Mouse (Mus musculus) CH12.LX (cell line): Measurements from ENCODE around the gene Nt5c2. TPM values are rescaled to one million over a fixed set of nuclear protein-coding genes. Genes with fewer than 3 reads are reported as not detected.

ENCODE experiments used
- DNase-seq: peaks from one replicate; pipeline ENCODE4 v3.0.0-alpha.2; 2013; ENCODE audit errors: extremely low read depth
- H3K27ac ChIP-seq: 2 replicates; pipeline ENCODE4 v1.5.1; 2012; ENCODE audit warnings: low read depth, mild to moderate bottlenecking, control low read depth, moderate library complexity; ENCODE audit not compliant: insufficient read depth
- H3K27me3 ChIP-seq: replicated peaks from 2 replicates; pipeline ENCODE3; 2012; ENCODE audit warnings: inconsistent platforms
- H3K36me3 ChIP-seq, 2 experiments: replicated peaks in 1 of 2; 2 replicates each; pipeline versions ENCODE3 to v1.6.1; 2012; ENCODE audit warnings: inconsistent platforms in 1 of 2, low read length in 1 of 2, mild to moderate bottlenecking in 1 of 2, mixed read lengths in 1 of 2, moderate library complexity in 1 of 2; ENCODE audit not compliant: control insufficient read depth in 1 of 2, insufficient read depth in 1 of 2
- H3K4me1 ChIP-seq, 2 experiments: 2 replicates each; pipeline ENCODE4 v1.6.1; 2012; ENCODE audit warnings: inconsistent platforms in 1 of 2, moderate library complexity in 1 of 2; ENCODE audit not compliant: insufficient read depth in 2 of 2, control insufficient read depth in 1 of 2
- H3K4me2 ChIP-seq: 2 replicates; pipeline ENCODE4 v1.6.1; 2012; ENCODE audit warnings: low read depth, mild to moderate bottlenecking, control low read depth; ENCODE audit not compliant: poor library complexity, insufficient read depth, severe bottlenecking
- H3K4me3 ChIP-seq, 3 experiments: fragments of 150-350 bp in 1 of 3; sonication (generic) in 1 of 3; replicated peaks in 1 of 3; 2 replicates each; pipeline versions ENCODE3 to v1.5.1; 2011 to 2012; ENCODE audit warnings: low read depth in 2 of 3, low read length in 2 of 3, mild to moderate bottlenecking in 2 of 3, moderate library complexity in 2 of 3, control low read depth in 1 of 3, improper control_type of control experiment in 1 of 3, inconsistent platforms in 1 of 3, mixed read lengths in 1 of 3; ENCODE audit not compliant: poor library complexity in 1 of 3
- H3K79me2 ChIP-seq: replicated peaks from 2 replicates; pipeline ENCODE4 v1.6.1; 2012; ENCODE audit warnings: mild to moderate bottlenecking, moderate library complexity; ENCODE audit not compliant: control insufficient read depth, poor library complexity, insufficient read depth, severe bottlenecking; ENCODE audit errors: extremely low read depth
- H3K9ac ChIP-seq: 2 replicates; pipeline ENCODE4 v1.6.1; 2012; ENCODE audit warnings: low read depth, mild to moderate bottlenecking, control low read depth, moderate library complexity; ENCODE audit not compliant: insufficient read depth
- H3K9me3 ChIP-seq: replicated peaks from 2 replicates; pipeline ENCODE3; 2012; ENCODE audit warnings: low read length, inconsistent platforms, mixed read lengths
- BHLHE40 ChIP-seq: IDR thresholded peaks from 2 replicates; pipeline ENCODE4 v1.6.1; 2011; ENCODE audit warnings: mild to moderate bottlenecking, low read depth, low read length, improper control_type of control experiment
- CHD1 ChIP-seq: IDR thresholded peaks from 2 replicates; pipeline ENCODE4 v1.6.1; 2012; ENCODE audit warnings: low read depth, low read length, improper control_type of control experiment, inconsistent platforms
- CHD2 ChIP-seq: IDR thresholded peaks from 2 replicates; pipeline ENCODE4 v1.6.1; 2011; ENCODE audit warnings: low read length, improper control_type of control experiment
- CTCF ChIP-seq, 2 experiments: IDR thresholded peaks in 1 of 2; conservative IDR thresholded peaks in 1 of 2; 2 replicates each; pipeline ENCODE4 v1.5.1; 2011 to 2012; ENCODE audit warnings: low read depth in 2 of 2, low read length in 2 of 2, improper control_type of control experiment in 1 of 2, inconsistent platforms in 1 of 2, mild to moderate bottlenecking in 1 of 2, moderate library complexity in 1 of 2
- E2F4 ChIP-seq: IDR thresholded peaks from 2 replicates; pipeline ENCODE4 v1.6.1; 2011; ENCODE audit warnings: low read depth, low read length, improper control_type of control experiment; ENCODE audit not compliant: insufficient replicate concordance
- EP300 ChIP-seq: IDR thresholded peaks from 2 replicates; pipeline ENCODE4 v1.6.1; 2011; ENCODE audit warnings: low read length, improper control_type of control experiment
- GABPA ChIP-seq: IDR thresholded peaks from 2 replicates; pipeline ENCODE4 v1.6.1; 2012; ENCODE audit warnings: low read depth, low read length, improper control_type of control experiment, inconsistent platforms; ENCODE audit not compliant: insufficient replicate concordance
- HCFC1 ChIP-seq: IDR thresholded peaks from 2 replicates; pipeline ENCODE4 v1.6.1; 2012; ENCODE audit warnings: low read depth, mild to moderate bottlenecking, inconsistent platforms, low read length, improper control_type of control experiment
- IRF4 ChIP-seq: IDR thresholded peaks from 2 replicates; pipeline ENCODE4 v1.6.1; 2014; ENCODE audit warnings: low read depth, mild to moderate bottlenecking, inconsistent platforms, low read length, improper control_type of control experiment
- JUND ChIP-seq: conservative IDR thresholded peaks from 2 replicates; pipeline ENCODE4 v1.6.1; 2011; ENCODE audit warnings: low read depth, low read length, improper control_type of control experiment
- MEF2A ChIP-seq: IDR thresholded peaks from 2 replicates; pipeline ENCODE4 v1.6.1; 2014; ENCODE audit warnings: low read depth, mild to moderate bottlenecking, inconsistent platforms, low read length, improper control_type of control experiment, borderline replicate concordance
- MXI1 ChIP-seq: IDR thresholded peaks from 2 replicates; pipeline ENCODE4 v1.6.1; 2011; ENCODE audit warnings: mild to moderate bottlenecking, low read depth, low read length, improper control_type of control experiment
- MYC ChIP-seq: IDR thresholded peaks from 2 replicates; pipeline ENCODE4 v1.6.1; 2011; ENCODE audit warnings: low read depth, mild to moderate bottlenecking, improper control_type of control experiment, low read length
- NELFE ChIP-seq: IDR thresholded peaks from 2 replicates; pipeline ENCODE4 v1.6.1; 2011; ENCODE audit warnings: low read depth, low read length, improper control_type of control experiment
- NRF1 ChIP-seq: IDR thresholded peaks from 2 replicates; pipeline ENCODE4 v1.6.1; 2014; ENCODE audit warnings: low read depth, mild to moderate bottlenecking, inconsistent platforms, low read length, improper control_type of control experiment, moderate library complexity
- POLR2A ChIP-seq: IDR thresholded peaks from 2 replicates; pipeline ENCODE4 v1.6.1; 2011; ENCODE audit warnings: low read depth, mild to moderate bottlenecking, improper control_type of control experiment, low read length
- RAD21 ChIP-seq: IDR thresholded peaks from 2 replicates; pipeline ENCODE4 v1.6.1; 2011; ENCODE audit warnings: low read depth, mild to moderate bottlenecking, low read length, improper control_type of control experiment, moderate library complexity
- SIN3A ChIP-seq: IDR thresholded peaks from 2 replicates; pipeline ENCODE4 v1.6.1; 2012; ENCODE audit warnings: low read length, improper control_type of control experiment, inconsistent platforms
- SMC3 ChIP-seq: IDR thresholded peaks from 2 replicates; pipeline ENCODE4 v1.6.1; 2011; ENCODE audit warnings: low read depth, low read length, improper control_type of control experiment
- UBTF ChIP-seq: IDR thresholded peaks from 2 replicates; pipeline ENCODE4 v1.6.1; 2012; ENCODE audit warnings: low read depth, mild to moderate bottlenecking, inconsistent platforms, low read length, improper control_type of control experiment, moderate library complexity
- USF1 ChIP-seq: IDR thresholded peaks from 2 replicates; pipeline ENCODE4 v1.6.1; 2014; ENCODE audit warnings: low read depth, mild to moderate bottlenecking, inconsistent platforms, low read length, improper control_type of control experiment
- USF2 ChIP-seq: conservative IDR thresholded peaks from 2 replicates; pipeline ENCODE4 v1.6.1; 2011; ENCODE audit warnings: low read depth, low read length, improper control_type of control experiment
- ZC3H11A ChIP-seq: IDR thresholded peaks from 2 replicates; pipeline ENCODE4 v1.6.1; 2012; ENCODE audit warnings: low read depth, mild to moderate bottlenecking, inconsistent platforms, low read length, improper control_type of control experiment
- ZKSCAN1 ChIP-seq: IDR thresholded peaks from 2 replicates; pipeline ENCODE4 v1.6.1; 2012; ENCODE audit warnings: low read depth, inconsistent platforms, low read length, improper control_type of control experiment, borderline replicate concordance
- ZMIZ1 ChIP-seq: IDR thresholded peaks from 2 replicates; pipeline ENCODE4 v1.6.1; 2012; ENCODE audit warnings: low read depth, mild to moderate bottlenecking, inconsistent platforms, low read length, improper control_type of control experiment
- ZNF384 ChIP-seq: IDR thresholded peaks from 2 replicates; pipeline ENCODE4 v1.6.1; 2012; ENCODE audit warnings: low read depth, low read length, improper control_type of control experiment, inconsistent platforms
- dilution Hi-C: fragments of 300-500 bp; cut with MboI; formaldehyde crosslinking; loops from 2 replicates; pipeline ENCODE4 v1.14.3; 2020; ENCODE audit warnings: low sequenced_read_pairs; ENCODE audit not compliant: extremely low pct_unique_long_range_greater_than_20kb, extremely low pct_ligation_motif_present
- in situ Hi-C: fragments of 300-500 bp; cut with MboI; formaldehyde crosslinking; loops from 3 replicates; pipeline ENCODE4 v1.14.3; 2019; ENCODE audit warnings: low sequenced_read_pairs, low pct_ligation_motif_present, low pct_unique_long_range_greater_than_20kb, mixed read lengths
- polyA plus RNA-seq: library from polyadenylated mRNA; unstranded; fragments of >175 nt; gene quantifications from 2 replicates; pipeline ENCODE4 v1.2.1, GENCODE M21; 2012; ENCODE audit warnings: low read depth; ENCODE audit not compliant: insufficient read length
- total RNA-seq, 2 experiments: library from RNA; depleted of rRNA; stranded (reverse); fragments of 300-350 nt in 1 of 2; fragments of >200 nt in 1 of 2; gene quantifications; 2 replicates each; pipeline ENCODE4 v1.2.3; 2012 to 2014

Nt5c2 gene
- total and polyA plus RNA-seq, 3 experiments = 15.1 to 62.9 (median 21.1) TPM

DNA sequence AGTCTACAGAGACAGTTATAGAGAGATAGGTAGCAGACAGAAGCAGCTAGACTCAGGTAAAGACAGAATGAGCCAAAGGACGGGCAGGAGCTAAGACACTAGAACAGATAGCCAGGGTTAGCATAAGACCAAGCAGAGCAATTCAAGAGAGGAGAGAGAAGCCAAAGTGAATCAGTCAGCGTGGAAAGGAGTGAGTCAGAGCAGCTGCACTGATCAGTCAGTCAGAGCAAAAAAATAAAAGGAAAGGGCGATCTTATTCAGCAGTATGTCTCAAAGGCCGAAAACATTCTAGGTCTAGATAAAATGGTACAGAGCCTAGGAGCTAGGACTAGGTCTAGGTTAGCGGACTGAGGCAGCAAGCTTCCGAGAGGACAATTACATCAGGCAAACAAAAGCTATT is 70.6 kb downstream of the Nt5c2 start:
- in situ Hi-C loops = no loop called here
- Histone ChIP-seq H3K9ac (no peak overlapping the region), H3K4me3 (no peak overlapping the region), H3K4me1 (peaks cover 0 to 7% of the 10 kb centered on the region in 2 experiments; a peak in 2 of 4 replicates), H3K27ac (no peak overlapping the region), H3K4me2 (no peak overlapping the region), H3K79me2 (peaks cover 6% of the 10 kb centered on the region; the same call in 1 of the 2 replicates), H3K27me3 (no peaks in the 10 kb centered on the region), H3K36me3 (peaks cover 12 to 57% of the 10 kb centered on the region in 2 experiments), H3K9me3 (no peaks in the 10 kb centered on the region)
- no peak for DNase-seq
- TF ChIP-seq GABPA (no peak), BHLHE40 (no peak), ZNF384 (no peak), E2F4 (no peak), JUND (no peak), ZKSCAN1 (no peak), MXI1 (no peak), USF1 (no peak), EP300 (no peak), UBTF (no peak), IRF4 (no peak), CTCF (conservative IDR thresholded peaks at IDR 0.05 in 1 of 2, IDR thresholded peaks at IDR 0.05 in 1 of 2; ENCODE audit: low read depth in 2 of 2, low read length in 2 of 2) (no peak), SIN3A (no peak), ZC3H11A (no peak)
- dilution Hi-C loops = no loop called here

- Histone ChIP-seq H3K27me3 (no peaks in the 10 kb centered on the region), H3K4me2 (no peak overlapping the region), H3K36me3 (peaks cover 2 to 42% of the 10 kb centered on the region in 2 experiments), H3K9me3 (no peaks in the 10 kb centered on the region), H3K27ac (no peak overlapping the region), H3K9ac (no peak overlapping the region), H3K79me2 (peaks cover 4% of the 10 kb centered on the region), H3K4me1 (peaks cover 0 to 3% of the 10 kb centered on the region in 2 experiments; a peak in 1 of 4 replicates), H3K4me3 (no peak overlapping the region)
- TF ChIP-seq MXI1 = no peak
- no peak for TF ChIP-seq CHD1
- no peak for TF ChIP-seq EP300
- TF ChIP-seq HCFC1 = no peak
- no peak for TF ChIP-seq NRF1
- no peak for TF ChIP-seq RAD21
- no peak for TF ChIP-seq MEF2A
- no peak for TF ChIP-seq BHLHE40
- TF ChIP-seq NELFE = no peak
- TF ChIP-seq USF1 = no peak
- TF ChIP-seq ZMIZ1 = no peak
- no peak for TF ChIP-seq E2F4
- TF ChIP-seq POLR2A = no peak
- TF ChIP-seq SMC3 = no peak
- TF ChIP-seq USF2 = no peak
- TF ChIP-seq JUND = no peak
- TF ChIP-seq UBTF = no peak
- TF ChIP-seq CHD2 = no peak
- TF ChIP-seq ZNF384 = no peak
- TF ChIP-seq MYC = no peak
- dilution Hi-C loops (no loop called here), in situ Hi-C loops (no loop called here)
- no peak for DNase-seq
Measured at GRCm38 (mm10) chr19:46937173-46937572, 77.8 kb downstream of the Nt5c2 start.
